Mouse (Mus musculus): Measurements from ENCODE around the gene Fam83f.

The Fam83f gene

DNA sequence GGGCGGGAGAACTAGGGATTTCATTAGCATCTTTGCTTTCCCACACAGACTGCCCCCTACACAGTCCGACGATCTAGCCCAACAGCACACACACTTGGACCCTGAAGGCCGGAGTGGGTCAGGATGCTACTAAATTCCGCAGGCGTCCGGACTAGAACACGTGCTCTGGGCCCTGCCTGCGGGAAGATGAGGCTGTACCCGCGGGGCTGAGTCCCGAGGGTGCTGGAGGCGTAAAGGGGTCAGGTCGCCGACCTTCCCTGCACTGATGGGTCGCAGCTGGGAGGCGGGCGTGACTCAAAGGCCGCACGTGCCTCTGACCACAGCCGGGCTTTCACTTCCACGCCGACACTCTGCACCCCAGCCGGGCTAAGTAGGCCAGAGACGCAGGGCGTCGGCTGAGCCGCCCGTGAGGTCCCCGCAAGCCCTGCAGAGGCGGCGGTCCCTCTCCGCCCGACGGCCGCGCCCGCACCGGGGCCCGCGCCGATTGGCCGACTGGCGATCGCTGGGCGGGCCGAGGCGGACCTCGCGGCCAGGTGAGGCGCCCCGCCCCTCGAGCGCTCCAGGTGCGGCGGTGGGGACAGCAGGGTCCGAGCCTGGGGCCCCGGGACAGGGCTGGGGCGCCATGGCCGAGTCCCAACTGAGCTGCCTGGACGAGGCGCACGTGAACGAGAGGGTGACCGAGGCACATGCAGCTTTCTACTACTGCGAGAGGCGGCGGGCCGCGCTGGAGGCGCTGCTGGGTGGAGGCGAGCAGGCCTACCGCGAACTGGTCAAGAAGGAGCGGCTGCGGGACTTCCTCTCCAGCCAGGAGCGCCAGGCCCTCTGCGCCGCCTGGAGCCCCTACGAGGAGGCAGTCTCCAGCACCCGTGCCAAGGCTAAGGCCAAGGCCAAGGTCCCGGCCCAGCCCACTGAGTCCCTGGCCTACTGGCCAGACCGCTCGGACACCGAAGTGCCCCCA is at the start of gene Fam83f:
TSS of gene Fam83f (plus strand) at position 553 of the 958 bp plus-strand sequence.
- no peak for DNase-seq (ENCODE audit: low read depth in 2 of 2, low spot score in 2 of 2)

DNA sequence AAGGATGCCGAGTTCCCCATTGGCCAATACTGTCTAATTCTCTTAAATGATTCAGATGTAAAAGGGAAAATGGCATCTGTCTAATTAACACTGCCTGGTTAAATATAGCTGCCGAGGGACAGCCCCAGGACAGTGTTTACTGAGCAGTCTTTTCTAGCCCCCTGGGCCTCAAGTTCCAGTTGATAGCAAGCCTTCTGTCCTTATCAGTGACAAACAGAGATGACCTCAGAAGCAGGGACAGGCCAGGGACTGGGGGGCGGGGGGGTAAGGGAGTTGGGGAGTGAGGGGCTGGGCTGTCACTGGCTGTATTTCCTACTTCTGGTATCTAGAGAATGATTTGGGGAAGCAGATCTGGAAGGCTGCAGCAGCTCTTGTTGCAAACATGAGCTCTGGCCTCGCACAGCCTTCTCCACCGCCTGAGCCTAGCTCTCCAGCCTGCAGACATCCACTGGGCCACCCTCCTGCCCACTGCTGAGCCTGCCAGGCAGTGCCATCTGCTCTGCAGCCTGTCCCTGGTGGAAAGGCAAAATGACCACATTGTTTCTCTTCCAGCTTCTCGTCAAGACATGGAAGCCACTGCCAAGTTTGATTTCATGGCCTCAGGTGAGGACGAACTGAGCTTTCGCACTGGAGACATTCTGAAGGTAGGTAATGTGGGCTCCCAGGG is 48.3 kb upstream of the Fam83f start:
- DNase-seq (ENCODE audit: low read depth in 2 of 2, low spot score in 2 of 2), result no peak

GRCm38 (mm10) chr15:80626472-80626871 is 45.2 kb upstream of the Fam83f start:
- no peak for DNase-seq (ENCODE audit: low read depth in 2 of 2, low spot score in 2 of 2)

GRCm38 (mm10) chr15:80630147-80630546 is 41.5 kb upstream of the Fam83f start:
- no peak for DNase-seq (ENCODE audit: low read depth in 2 of 2, low spot score in 2 of 2)

GRCm38 (mm10) chr15:80630711-80631110 is 40.9 kb upstream of the Fam83f start:
- no peak for DNase-seq (ENCODE audit: low read depth in 2 of 2, low spot score in 2 of 2)

DNA sequence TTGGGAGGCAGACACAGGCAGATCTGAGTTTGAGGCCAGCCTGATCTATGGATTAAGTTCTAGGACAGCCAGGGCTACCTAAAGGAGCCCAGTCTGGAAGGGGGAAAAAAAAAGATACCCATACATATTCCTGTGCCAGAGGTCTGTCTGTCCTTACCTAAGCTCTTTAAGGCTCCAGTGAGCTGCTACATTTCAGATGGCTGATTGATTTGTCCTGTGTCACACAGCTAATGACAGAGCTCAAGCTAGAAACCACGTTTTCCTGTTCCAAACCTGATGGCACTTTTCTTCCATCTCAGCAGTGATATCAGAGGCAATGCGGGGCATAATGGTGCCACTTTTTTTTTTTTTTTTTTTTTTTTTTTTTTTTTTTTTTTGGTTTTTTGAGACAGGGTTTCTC is 40.3 kb upstream of the Fam83f start:
- no peak for DNase-seq (ENCODE audit: low read depth in 2 of 2, low spot score in 2 of 2)

- DNase-seq (ENCODE audit: low read depth in 2 of 2, low spot score in 2 of 2), result no peak
Observed at GRCm38 (mm10) chr15:80632280-80632893, 39.3 kb upstream of the Fam83f start.

DNA sequence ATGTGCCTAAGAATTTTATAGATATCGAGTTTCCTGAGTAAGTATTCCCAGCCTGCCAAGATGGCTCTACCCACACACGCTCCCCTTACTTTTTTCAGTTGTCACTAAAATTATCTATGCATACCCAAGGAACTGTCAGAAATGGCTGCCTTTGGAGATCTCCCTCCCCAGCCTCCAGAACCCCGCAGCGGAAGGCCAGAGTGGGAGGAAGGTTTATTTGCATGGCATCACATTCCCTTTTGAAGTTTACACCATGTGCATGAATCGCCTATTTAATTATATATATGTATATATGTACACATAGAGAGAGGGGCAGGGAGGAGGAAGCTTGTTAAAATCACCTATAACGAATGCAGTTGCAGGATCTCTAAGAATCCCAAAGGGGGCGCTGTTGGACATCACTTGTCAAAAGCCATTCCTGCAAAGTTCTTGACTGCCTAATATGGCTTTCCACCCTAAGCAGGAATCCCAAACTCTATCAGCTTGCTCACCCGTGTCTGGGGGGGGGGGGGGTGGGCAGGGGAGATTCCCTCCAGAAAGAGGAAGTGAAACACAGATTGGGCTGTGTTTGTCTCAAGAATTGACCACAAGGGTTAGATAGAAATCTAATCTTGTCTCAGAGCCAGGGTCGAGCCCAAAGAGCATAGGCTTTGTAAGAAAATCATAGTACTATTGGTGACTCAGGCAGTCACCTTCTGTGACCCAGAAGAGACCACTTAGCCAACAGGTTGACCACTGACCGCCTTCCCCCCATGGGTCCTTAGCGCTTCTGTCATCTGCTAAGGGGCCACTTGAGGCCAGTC is 37.1 kb upstream of the Fam83f start:
- DNase-seq (ENCODE audit: low read depth in 2 of 2, low spot score in 2 of 2), result peak in 1 of 2 experiments; percentile 64

GRCm38 (mm10) chr15:80636757-80637372 is 34.8 kb upstream of the Fam83f start:
- no peak for DNase-seq (ENCODE audit: low read depth in 2 of 2, low spot score in 2 of 2)

- no peak for DNase-seq (ENCODE audit: low read depth in 2 of 2, low spot score in 2 of 2)
Observed at GRCm38 (mm10) chr15:80639071-80639702, 32.5 kb upstream of the Fam83f start.

DNA sequence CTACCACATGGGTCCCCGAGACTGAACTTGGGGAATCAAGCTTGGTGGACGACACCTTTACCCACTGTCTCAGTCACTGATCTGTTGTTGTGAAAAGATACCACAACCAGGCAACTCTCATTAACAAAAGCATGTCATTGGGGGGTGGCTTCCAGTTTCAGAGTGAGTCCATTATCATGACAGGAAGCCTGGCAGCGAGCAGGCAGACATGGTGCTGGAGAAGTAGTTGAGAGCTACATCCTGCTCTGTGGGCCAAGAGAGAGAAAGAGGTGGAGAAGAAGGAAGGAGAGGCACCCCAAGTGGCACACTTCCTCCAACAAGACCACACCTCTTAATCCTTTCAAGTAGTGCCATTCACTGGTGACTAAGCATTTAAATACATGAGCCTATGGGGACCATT is 31.8 kb upstream of the Fam83f start:
- no peak for DNase-seq (ENCODE audit: low read depth in 2 of 2, low spot score in 2 of 2)

- no peak for DNase-seq (ENCODE audit: low read depth in 2 of 2, low spot score in 2 of 2)
Observed at GRCm38 (mm10) chr15:80641702-80642435, 29.8 kb upstream of the Fam83f start.

DNA sequence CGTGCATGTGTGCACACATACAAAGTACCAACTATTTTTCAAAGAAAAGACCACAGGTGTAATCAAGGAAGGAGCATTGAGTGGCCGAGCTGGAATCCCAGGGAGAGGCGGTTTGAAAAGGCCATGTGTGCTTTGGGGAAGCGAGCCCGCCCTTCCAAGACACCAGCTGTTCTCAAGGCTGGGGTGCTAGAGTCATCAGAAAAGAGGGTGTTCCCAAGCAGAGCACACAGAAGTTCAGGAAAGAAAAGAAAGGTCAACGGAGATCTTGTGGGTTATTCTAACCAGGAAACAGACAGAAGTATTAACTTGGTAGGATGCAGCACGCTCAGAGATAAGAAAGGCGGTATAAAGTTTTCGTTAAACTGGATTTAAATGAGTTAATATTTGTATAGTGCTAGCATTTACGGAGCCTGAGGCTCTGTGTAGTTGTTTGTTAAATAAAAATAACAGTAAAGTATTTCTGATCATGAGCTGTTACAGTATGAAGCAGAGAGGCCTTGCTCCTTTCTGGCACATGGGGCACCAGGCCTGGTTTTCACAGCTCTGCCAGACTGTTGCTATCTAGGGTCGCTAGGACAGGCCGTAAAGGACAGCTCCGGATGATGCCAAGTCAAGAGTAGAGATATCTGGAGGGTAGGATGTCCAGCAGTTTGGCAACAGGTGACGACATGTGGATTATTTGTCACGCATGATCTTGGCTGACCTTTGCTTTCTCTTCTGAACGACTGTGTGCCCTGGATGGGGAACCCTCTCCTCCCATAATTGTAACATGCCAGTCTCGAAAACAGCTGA is 26.4 kb upstream of the Fam83f start:
- no peak for DNase-seq (ENCODE audit: low read depth in 2 of 2, low spot score in 2 of 2)

- no peak for DNase-seq (ENCODE audit: low read depth in 2 of 2, low spot score in 2 of 2)
Observed at GRCm38 (mm10) chr15:80648977-80649606, 22.6 kb upstream of the Fam83f start.

- DNase-seq (ENCODE audit: low read depth in 2 of 2, low spot score in 2 of 2), result no peak
Observed at GRCm38 (mm10) chr15:80650412-80650811, 21.2 kb upstream of the Fam83f start.

GRCm38 (mm10) chr15:80653865-80654264 is 17.8 kb upstream of the Fam83f start:
- no peak for DNase-seq (ENCODE audit: low read depth in 2 of 2, low spot score in 2 of 2)

DNA sequence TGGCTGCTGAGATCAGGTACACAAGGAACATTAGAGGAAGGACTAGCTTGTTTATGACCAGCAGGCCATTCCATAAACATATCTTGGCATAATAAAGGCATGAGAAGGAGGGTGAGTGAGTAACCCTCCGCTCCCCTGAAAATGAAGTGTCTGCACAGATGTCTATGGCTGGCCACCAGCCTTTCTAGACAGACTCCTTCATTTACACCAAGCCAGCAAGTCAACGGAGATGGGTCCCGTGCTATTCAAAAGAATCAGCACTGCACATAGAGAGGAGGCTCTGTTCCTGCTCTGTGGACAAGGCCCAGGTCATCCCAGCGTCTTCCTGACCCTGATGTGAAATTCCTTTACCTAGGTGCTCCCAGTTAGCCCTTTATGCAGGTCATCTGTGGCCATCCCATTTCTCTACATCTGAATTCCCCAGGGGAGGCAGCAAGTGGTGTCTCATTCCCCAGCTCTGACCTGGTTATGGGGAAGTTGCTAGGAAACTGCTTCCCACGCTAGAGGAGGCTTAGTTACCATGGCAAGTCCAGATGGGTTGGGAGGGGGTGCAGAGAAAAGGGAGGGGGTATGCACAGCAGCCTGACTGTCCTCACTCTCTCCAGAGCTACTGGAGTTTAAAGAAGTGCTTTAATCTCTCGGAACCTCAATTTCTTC is 12.7 kb upstream of the Fam83f start:
- DNase-seq (ENCODE audit: low read depth in 2 of 2, low spot score in 2 of 2), result no peak

GRCm38 (mm10) chr15:80660963-80661362 is 10.7 kb upstream of the Fam83f start:
- DNase-seq (ENCODE audit: low read depth in 2 of 2, low spot score in 2 of 2), result no peak
